Mouse (Mus musculus) liver, embryonic 13.5 days (tissue): ENCODE results near the gene Prkn. TPM values are rescaled to one million over a fixed set of nuclear protein-coding genes. Genes with fewer than 3 reads are reported as not detected.

Source experiments
- ATAC-seq: fragments of 200-750 bp; cut with Nextera tagmentation; 2 replicates; pipeline ENCODE4 v1.8.0; 2017; ENCODE audit warnings: low read depth, mild to moderate bottlenecking, moderate number of reproducible peaks, moderate library complexity
- DNase-seq: peaks from one replicate; pipeline ENCODE4 v3.0.0; 2022
- H3K27ac ChIP-seq: fragments of 300-500 bp; sonication (generic); 2 replicates; pipeline ENCODE4 v1.5.1; 2015; ENCODE audit warnings: moderate library complexity, mild to moderate bottlenecking, inconsistent platforms
- H3K27me3 ChIP-seq: fragments of 300-500 bp; sonication (generic); 2 replicates; pipeline ENCODE4 v1.6.1; 2015; ENCODE audit warnings: mild to moderate bottlenecking, inconsistent platforms
- H3K36me3 ChIP-seq: fragments of 300-500 bp; sonication (generic); 2 replicates; pipeline ENCODE4 v1.6.1; 2015; ENCODE audit warnings: mild to moderate bottlenecking, inconsistent platforms
- H3K4me1 ChIP-seq: fragments of 300-500 bp; sonication (generic); replicated peaks from 2 replicates; pipeline ENCODE4 v1.6.1; 2015; ENCODE audit warnings: inconsistent platforms
- H3K4me2 ChIP-seq: fragments of 300-500 bp; sonication (generic); 2 replicates; pipeline ENCODE4 v1.6.1; 2015; ENCODE audit warnings: inconsistent platforms, mild to moderate bottlenecking, moderate library complexity
- H3K4me3 ChIP-seq: fragments of 300-500 bp; sonication (generic); replicated peaks from 2 replicates; pipeline ENCODE4 v1.5.1; 2015; ENCODE audit warnings: mild to moderate bottlenecking, inconsistent platforms
- H3K9ac ChIP-seq: fragments of 300-500 bp; sonication (generic); 2 replicates; pipeline ENCODE4 v1.6.1; 2015; ENCODE audit warnings: mild to moderate bottlenecking, inconsistent platforms
- H3K9me3 ChIP-seq: fragments of 300-500 bp; sonication (generic); replicated peaks from 2 replicates; pipeline ENCODE4 v1.6.1; 2016; ENCODE audit warnings: inconsistent platforms
- WGBS: fragments of 180-500 bp; shearing (Covaris S2); methylation state at CpG from one replicate; pipeline ENCODE4 v1.1.7; 2015; ENCODE audit not compliant: insufficient replicate concordance; 5-methylcytosine and 5-hydroxymethylcytosine counted together
- polyA plus RNA-seq: library from polyadenylated mRNA; unstranded; fragments of >200 nt; fragmentation: Nextera tagmentation; extraction: Ambion mirVana; gene quantifications from 2 replicates; pipeline ENCODE4 v1.2.1, GENCODE M21; 2015

The Prkn gene
- polyA plus RNA-seq, 1 experiment from 2014 or later = 0.43 TPM

GRCm38 (mm10) chr17:11867334-11868095, 1027.3 kb downstream of the Prkn start:
- Histone ChIP-seq H3K27ac (no peak overlapping the region), H3K27me3 (no peaks in the 10 kb centered on the region), H3K9me3 (no peaks in the 10 kb centered on the region), H3K4me1 (no peaks in the 10 kb centered on the region), H3K9ac (no peak overlapping the region), H3K36me3 (no peaks in the 10 kb centered on the region), H3K4me3 (no peak overlapping the region), H3K4me2 (no peak overlapping the region)
- WGBS = 46% methylated on average over 13 of the region's 13 CpGs
- DNase-seq = no peak
- no peak for ATAC-seq

GRCm38 (mm10) chr17:11870546-11870945, 1030.4 kb downstream of the Prkn start:
- H3K4me2 ChIP-seq = no peak overlapping the region
- WGBS = 73% methylated on average over 10 of the region's 10 CpGs
- H3K9me3 ChIP-seq = no peaks in the 10 kb centered on the region
- H3K4me3 ChIP-seq = no peak overlapping the region
- no peak overlapping the region for H3K27ac ChIP-seq
- H3K36me3 ChIP-seq = no peaks in the 10 kb centered on the region
- ATAC-seq = no peak
- H3K4me1 ChIP-seq = no peaks in the 10 kb centered on the region
- DNase-seq = no peak
- no peaks in the 10 kb centered on the region for H3K27me3 ChIP-seq
- H3K9ac ChIP-seq = no peak overlapping the region

- H3K4me2 ChIP-seq = no peak overlapping the region
- H3K9ac ChIP-seq = no peak overlapping the region
- DNase-seq (no peak), ATAC-seq (no peak)
- no peak overlapping the region for H3K27ac ChIP-seq
- WGBS = 69% methylated on average over 2 of the region's 2 CpGs
- H3K4me1 ChIP-seq = no peaks in the 10 kb centered on the region
- no peak overlapping the region for H3K4me3 ChIP-seq
- no peaks in the 10 kb centered on the region for H3K9me3 ChIP-seq
- no peaks in the 10 kb centered on the region for H3K36me3 ChIP-seq
- H3K27me3 ChIP-seq = no peaks in the 10 kb centered on the region
Observed at GRCm38 (mm10) chr17:11876240-11876639, 1036.1 kb downstream of the Prkn start.

- Histone ChIP-seq H3K36me3 (no peaks in the 10 kb centered on the region), H3K4me1 (no peaks in the 10 kb centered on the region), H3K9me3 (no peaks in the 10 kb centered on the region), H3K27ac (no peak overlapping the region), H3K27me3 (no peaks in the 10 kb centered on the region), H3K4me3 (no peak overlapping the region), H3K4me2 (no peak overlapping the region), H3K9ac (no peak overlapping the region)
- no peak for DNase-seq
- ATAC-seq = no peak
- WGBS = 71% methylated on average over 5 of the region's 5 CpGs
Observed at GRCm38 (mm10) chr17:11881110-11881820, 1041.1 kb downstream of the Prkn start.

GRCm38 (mm10) chr17:11885601-11886000, 1045.4 kb downstream of the Prkn start:
- 72% methylated on average over 6 of the region's 6 CpGs for WGBS
- no peak for ATAC-seq
- Histone ChIP-seq H3K9ac (no peak overlapping the region), H3K36me3 (no peaks in the 10 kb centered on the region), H3K9me3 (no peaks in the 10 kb centered on the region), H3K4me2 (no peak overlapping the region), H3K4me3 (no peak overlapping the region), H3K4me1 (no peaks in the 10 kb centered on the region), H3K27ac (no peak overlapping the region), H3K27me3 (no peaks in the 10 kb centered on the region)
- DNase-seq = no peak

GRCm38 (mm10) chr17:11886963-11887362, 1046.8 kb downstream of the Prkn start:
- no peak overlapping the region for H3K9ac ChIP-seq
- 63% methylated on average over 4 of the region's 4 CpGs for WGBS
- H3K9me3 ChIP-seq = no peaks in the 10 kb centered on the region
- no peak for DNase-seq
- no peak overlapping the region for H3K4me3 ChIP-seq
- no peaks in the 10 kb centered on the region for H3K4me1 ChIP-seq
- no peaks in the 10 kb centered on the region for H3K36me3 ChIP-seq
- no peak overlapping the region for H3K4me2 ChIP-seq
- no peak overlapping the region for H3K27ac ChIP-seq
- H3K27me3 ChIP-seq = no peaks in the 10 kb centered on the region
- ATAC-seq = no peak

GRCm38 (mm10) chr17:11887591-11888205, 1047.5 kb downstream of the Prkn start:
- WGBS = 68% methylated on average over 12 of the region's 12 CpGs
- ATAC-seq = no peak
- H3K4me3 ChIP-seq = no peak overlapping the region

GRCm38 (mm10) chr17:11888806-11889205, 1048.6 kb downstream of the Prkn start:
- Histone ChIP-seq H3K27ac (no peak overlapping the region), H3K9me3 (no peaks in the 10 kb centered on the region), H3K4me1 (no peaks in the 10 kb centered on the region), H3K36me3 (no peaks in the 10 kb centered on the region), H3K4me2 (no peak overlapping the region), H3K27me3 (no peaks in the 10 kb centered on the region), H3K4me3 (no peak overlapping the region), H3K9ac (no peak overlapping the region)
- 57% methylated on average over 5 of the region's 5 CpGs for WGBS
- ATAC-seq = no peak
- DNase-seq = no peak

More at GRCm38 (mm10) chr17:11887591-11888205, 1047.5 kb downstream of the Prkn start:
- Histone ChIP-seq H3K27me3 (no peaks in the 10 kb centered on the region), H3K4me2 (no peak overlapping the region), H3K27ac (no peak overlapping the region), H3K4me1 (no peaks in the 10 kb centered on the region), H3K9me3 (no peaks in the 10 kb centered on the region), H3K36me3 (no peaks in the 10 kb centered on the region), H3K9ac (no peak overlapping the region)
- DNase-seq = no peak

- no peaks in the 10 kb centered on the region for H3K36me3 ChIP-seq
- no peak overlapping the region for H3K4me2 ChIP-seq
- no peaks in the 10 kb centered on the region for H3K9me3 ChIP-seq
- no peak overlapping the region for H3K27ac ChIP-seq
- H3K4me3 ChIP-seq = no peak overlapping the region
- no peaks in the 10 kb centered on the region for H3K4me1 ChIP-seq
- H3K9ac ChIP-seq = no peak overlapping the region
- DNase-seq (no peak), ATAC-seq (no peak)
- no peaks in the 10 kb centered on the region for H3K27me3 ChIP-seq
- WGBS = 67% methylated on average over 7 of the region's 7 CpGs
Observed at GRCm38 (mm10) chr17:11900300-11900699, 1060.1 kb downstream of the Prkn start.

GRCm38 (mm10) chr17:11901731-11902130, 1061.5 kb downstream of the Prkn start:
- H3K27ac ChIP-seq = no peak overlapping the region
- ATAC-seq (no peak), DNase-seq (no peak)
- H3K27me3 ChIP-seq = no peaks in the 10 kb centered on the region
- no peaks in the 10 kb centered on the region for H3K4me1 ChIP-seq
- WGBS = 39% methylated on average over 3 of the region's 3 CpGs
- H3K4me3 ChIP-seq = no peak overlapping the region
- no peaks in the 10 kb centered on the region for H3K9me3 ChIP-seq
- H3K36me3 ChIP-seq = no peaks in the 10 kb centered on the region
- H3K9ac ChIP-seq = no peak overlapping the region
- no peak overlapping the region for H3K4me2 ChIP-seq

GRCm38 (mm10) chr17:11903001-11903400, 1062.8 kb downstream of the Prkn start:
- H3K4me3 ChIP-seq = no peak overlapping the region
- no peaks in the 10 kb centered on the region for H3K9me3 ChIP-seq
- no peaks in the 10 kb centered on the region for H3K27me3 ChIP-seq
- 34% methylated on average over 6 of the region's 6 CpGs for WGBS
- no peaks in the 10 kb centered on the region for H3K4me1 ChIP-seq
- H3K36me3 ChIP-seq = no peaks in the 10 kb centered on the region
- DNase-seq (no peak), ATAC-seq (no peak)
- H3K4me2 ChIP-seq = no peak overlapping the region
- H3K27ac ChIP-seq = no peak overlapping the region
- H3K9ac ChIP-seq = no peak overlapping the region
